Mouse (Mus musculus): ENCODE measurements at regions not wholly inside any gene's neighbourhood (a gene's known extent, or its start where the extent isn't known, plus 50 kb on each side); places are given as distances from the start of the nearest gene placed in this dataset.

- no peak for TF ChIP-seq POLR2A (IDR thresholded peaks at IDR 0.05; ENCODE audit: low read depth, low read length)
- no peak for TF ChIP-seq CTCF (IDR thresholded peaks at IDR 0.05; ENCODE audit: borderline replicate concordance, insufficient read depth, low read length)
Measured at GRCm38 (mm10) chr1:13998178-13998708, 2094.9 kb downstream of the 4930444P10Rik start.

All from embryonic fibroblast, embryonic 13.5 days (primary cell).